Mouse (Mus musculus) kidney, postnatal 14 days (tissue): ENCODE measurements at regions not wholly inside any gene's neighbourhood (a gene's known extent, or its start where the extent isn't known, plus 50 kb on each side); places are given as distances from the start of the nearest gene placed in this dataset.
"Not testable (repeated sequence)": the region's sequence is repeated elsewhere in the genome, so short reads cannot be mapped to it uniquely, and the experiment has no call there.

Source experiments
- DNase-seq: peaks from one replicate; pipeline ENCODE4 v3.0.0; 2022; ENCODE audit warnings: mixed read lengths

GRCm38 (mm10) chr10:31143856-31144488 is 169.2 kb upstream of the Hddc2 start:
- no peak for DNase-seq

- no peak for DNase-seq
These were observed 168.7 kb upstream of the Hddc2 start for GRCm38 (mm10) chr10:31144489-31144872.

- DNase-seq, result peak; percentile 73
These were observed 140.0 kb upstream of the Hddc2 start for GRCm38 (mm10) chr10:31173169-31173686.

DNA sequence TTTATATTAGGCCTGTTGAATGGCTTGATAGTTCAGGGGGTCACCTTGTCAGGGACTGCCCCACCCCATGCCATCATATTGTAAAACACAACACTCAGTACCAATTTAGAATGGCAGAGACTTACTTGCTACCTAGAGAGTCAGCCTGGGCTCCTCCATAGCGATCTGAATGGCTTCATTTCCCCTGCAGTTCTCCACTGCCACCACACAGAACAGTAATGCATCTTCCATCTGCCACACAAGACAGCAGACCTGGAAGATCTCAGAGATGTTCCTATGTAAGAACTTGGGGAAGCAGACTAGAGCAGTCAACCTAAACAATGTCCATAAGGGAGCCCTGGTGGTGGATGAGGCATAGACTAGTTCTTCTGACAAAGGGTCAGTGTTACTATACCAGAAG is 123.6 kb upstream of the Hddc2 start:
- DNase-seq, result no peak

DNA sequence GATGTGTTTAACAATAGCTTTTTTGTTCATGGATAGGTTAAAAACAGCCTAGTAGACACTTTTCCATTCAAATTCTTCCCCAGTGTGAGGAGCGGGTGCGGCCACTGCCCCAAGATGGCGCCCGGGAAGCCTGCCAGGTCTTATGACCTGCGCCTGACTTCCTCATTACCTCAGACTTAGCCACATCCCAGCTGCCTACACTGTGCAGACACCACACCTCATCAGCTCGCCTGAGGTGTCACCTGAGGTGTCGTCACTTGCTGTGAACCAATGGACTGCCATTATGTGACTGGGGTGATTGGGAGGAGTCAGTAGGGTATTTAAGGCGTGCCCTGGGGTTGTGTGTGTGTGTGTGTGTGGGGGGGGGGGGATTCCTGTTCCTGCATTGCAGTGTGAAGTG is 101.0 kb upstream of the Hddc2 start:
- DNase-seq, result not testable (repeated sequence)

DNA sequence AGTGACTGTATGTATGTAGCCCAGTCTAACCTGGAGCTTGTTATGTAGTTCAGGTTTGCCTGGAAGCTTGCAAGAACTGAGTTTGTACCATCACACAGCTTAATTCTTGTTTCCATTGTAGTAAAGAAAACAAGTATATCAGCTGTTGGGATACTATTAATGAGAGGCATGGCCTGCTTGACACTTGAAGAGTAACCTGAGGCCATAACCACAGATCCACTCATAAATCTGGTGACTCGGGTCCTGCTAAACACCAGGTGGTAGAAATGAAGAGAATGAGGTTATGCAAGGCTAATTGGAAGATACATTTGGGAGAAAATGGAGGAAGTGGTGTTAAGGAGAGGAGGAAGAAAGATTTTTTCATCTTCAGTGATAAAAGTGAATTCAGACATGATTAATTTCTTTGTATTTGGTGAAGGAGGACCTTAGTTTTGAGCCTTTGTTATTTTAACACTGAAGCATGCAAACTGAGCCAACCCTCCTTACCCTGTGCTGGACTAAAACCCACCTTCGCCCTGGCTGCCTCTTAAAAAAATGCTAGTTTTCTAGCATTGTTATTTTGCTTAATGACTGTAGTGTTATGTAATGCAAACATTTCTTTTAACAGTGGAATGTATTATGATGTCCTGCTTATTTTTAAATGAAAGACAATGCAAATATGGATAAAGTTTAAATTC is 100.3 kb upstream of the Hddc2 start:
- no peak for DNase-seq

DNA sequence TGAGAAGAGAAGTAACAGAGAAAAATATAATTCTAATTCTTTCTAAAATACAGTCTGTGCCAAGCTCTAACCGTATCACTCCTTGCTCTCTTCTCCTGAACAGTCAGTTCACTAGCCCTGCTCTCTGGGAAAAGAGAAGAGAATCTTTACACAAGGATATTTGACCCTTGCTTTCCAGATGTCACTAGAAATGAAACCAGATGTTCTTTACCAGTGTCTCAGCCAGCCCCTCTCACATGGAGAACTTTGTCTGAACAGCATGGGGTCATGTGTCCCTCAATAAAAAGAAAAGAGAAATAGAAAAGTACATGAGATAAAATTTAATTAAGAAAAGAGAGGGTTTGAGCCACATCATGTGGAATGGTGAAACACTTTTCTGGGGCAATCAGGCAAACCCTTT is 91.3 kb upstream of the Hddc2 start:
- DNase-seq, result no peak

GRCm38 (mm10) chr10:31229078-31229477 is 84.1 kb upstream of the Hddc2 start:
- DNase-seq, result no peak

DNA sequence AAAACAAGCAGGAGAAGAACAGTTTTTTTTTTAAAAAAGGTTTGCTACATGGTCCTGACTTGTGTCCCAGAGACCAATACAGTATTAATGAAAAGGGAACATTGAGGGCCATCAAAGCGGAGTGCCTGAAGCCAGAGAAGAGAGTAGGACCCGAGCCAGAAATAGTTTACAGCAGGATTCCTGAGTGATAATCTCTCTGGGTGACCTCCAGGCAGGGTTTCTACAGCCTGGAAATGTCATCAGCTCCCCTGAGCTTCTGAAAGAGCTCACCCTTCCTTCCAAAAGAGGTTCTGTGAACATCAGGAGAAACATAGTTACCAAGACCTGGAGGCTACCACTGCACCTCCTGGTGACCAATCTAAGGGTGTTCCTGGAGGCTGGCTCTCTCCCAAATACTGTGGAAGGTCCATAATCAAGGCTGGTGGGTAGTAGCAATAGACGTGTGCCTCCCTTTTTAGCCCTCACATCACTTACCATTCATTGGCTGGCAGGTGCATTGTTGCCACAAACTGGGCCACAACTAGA is 70.7 kb upstream of the Hddc2 start:
- DNase-seq, result no peak

DNA sequence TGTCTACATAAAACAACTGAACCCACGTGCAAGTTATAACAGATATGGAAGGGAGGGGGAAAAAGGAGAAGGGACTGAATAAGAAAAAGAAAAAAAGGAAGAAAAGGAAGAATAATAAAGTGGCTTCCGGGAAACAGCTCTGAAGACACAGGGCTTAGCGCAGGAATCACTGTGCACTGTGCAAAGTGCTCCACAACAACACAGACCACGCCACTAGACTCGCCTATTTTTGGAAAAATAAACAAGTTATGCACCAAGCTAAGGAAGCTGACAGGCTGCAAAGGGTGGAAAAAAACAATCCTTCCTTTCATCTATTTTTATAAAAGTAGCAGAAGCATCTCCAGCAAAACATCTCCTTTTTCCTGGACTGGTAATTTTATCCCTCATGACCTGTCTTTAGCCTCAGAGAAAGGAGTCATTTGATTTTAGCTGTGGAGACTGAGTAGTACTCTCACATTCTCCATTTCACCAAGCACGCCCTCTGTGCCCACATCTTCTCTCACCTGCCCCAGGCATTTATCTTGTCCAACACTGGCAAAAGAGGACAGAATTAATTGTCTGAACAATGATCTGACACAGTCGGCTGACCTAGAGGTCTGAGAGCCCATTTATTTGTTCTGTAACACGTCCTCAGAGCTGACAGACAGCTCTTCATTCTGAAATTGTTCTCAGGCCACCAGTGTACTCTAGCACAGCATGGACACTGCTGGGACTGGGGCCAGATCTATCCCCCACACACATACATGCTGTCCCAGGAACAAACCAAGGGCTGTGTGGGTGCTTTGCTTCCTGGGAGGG is 60.4 kb upstream of the Hddc2 start:
- DNase-seq, result no peak

DNA sequence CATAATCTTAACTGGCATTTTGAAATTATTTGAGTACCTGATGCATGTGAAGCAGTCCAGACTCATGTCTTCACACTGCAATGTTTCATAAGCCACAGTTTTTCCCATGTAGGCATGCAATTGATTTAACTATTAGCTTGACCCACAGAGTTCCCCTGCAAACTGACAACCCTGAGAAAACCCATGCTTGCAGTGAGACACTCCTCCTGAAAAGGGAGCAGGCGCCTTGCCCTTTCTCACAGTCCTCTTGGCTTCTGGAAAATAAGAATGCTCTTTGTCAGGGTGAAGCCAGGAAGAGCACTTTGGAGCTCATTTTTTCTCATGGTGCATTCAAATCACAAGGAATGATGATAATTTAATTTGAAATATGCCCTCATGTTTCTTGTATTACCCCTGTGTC is 56.2 kb upstream of the Hddc2 start:
- DNase-seq, result no peak

DNA sequence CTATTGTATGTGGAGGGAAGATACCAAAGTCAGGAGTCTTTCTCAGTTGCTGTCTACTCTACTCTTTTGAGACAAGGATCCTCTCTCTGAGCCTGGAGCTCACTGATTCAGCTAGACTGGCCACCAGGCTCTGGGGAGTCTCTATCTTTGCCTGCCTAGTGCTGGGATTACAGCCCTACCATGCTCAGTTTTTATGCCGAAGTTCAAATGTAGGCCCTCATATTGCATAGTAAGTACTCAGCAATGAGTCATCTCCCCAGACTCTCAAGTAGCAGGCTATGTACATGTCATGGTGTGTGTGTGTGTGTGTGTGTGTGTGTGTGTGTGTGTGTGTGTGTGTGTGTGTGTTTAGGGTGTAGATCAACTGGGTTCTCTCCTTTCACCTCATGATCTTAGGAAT is 55.6 kb upstream of the Hddc2 start:
- no peak for DNase-seq

DNA sequence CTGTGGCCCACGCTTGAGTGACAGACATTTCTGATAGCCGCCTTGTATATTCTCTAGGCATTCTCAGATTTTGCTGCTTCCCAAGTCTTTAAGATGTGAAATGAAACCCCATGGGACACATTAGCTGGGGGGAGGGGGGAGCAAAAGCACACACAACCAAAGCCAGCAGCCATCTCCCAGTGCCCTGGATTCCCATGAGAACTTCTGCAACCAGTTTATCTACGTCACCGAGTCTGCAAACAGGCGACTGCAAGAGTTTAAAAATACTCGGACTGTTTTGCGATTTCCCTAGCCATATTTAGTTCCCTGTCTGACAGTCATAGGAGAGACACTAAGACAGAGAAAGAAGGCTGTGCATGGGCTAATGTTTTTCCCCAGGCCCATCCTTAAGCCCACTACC is 52.3 kb upstream of the Hddc2 start:
- DNase-seq, result peak; percentile 37
